In the genomic region with DNA sequence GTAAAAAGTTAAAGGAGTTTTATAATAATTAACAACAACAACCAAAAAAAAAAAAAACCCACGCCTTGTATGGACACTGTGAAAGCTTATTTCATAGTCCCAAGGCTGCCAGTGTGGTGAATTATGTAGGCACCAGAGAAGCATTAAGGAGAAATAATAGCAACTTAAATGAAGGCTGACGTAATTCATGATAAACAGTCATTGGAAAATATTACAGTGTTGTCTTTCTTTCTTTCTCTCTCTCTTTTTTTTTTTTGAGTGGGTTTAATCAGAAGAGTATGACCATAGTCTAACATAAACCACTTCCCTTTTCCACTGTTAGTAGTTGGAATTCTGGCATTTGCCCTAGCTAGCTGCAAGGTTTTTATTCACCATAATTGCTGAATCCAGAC, we compare ENCODE assay signal across 13 mouse cellular contexts.
DNase-seq lines count a peak whose midpoint lies in the region; ATAC-seq and TF ChIP-seq lines count a peak whose summit lies in the region.
"Had no signal": no experiment of that assay in that cellular context is flagged by ENCODE, and none has a peak within 500 bp of the region (broad histone marks: within the 10 kb centered on the region; RNA-seq: fewer than 3 reads in every experiment).

No protein-coding gene starts in this region.

- dilution Hi-C loops in CH12.LX (cut with MboI; ENCODE audit: extremely low pct_ligation_motif_present, extremely low pct_unique_long_range_greater_than_20kb, low sequenced_read_pairs), result no loop called here

- no peaks in the 10 kb centered on the region for H3K9me3 ChIP-seq in embryonic facial prominence, embryonic 14.5 days (ENCODE audit: control insufficient read depth, low read length)
- no peaks in the 10 kb centered on the region for H3K9me3 ChIP-seq in embryonic facial prominence, embryonic 10.5 days
- H3K9me3 ChIP-seq in CH12.LX (replicated peaks; ENCODE audit: low read length), result no peaks in the 10 kb centered on the region
- H3K9me3 ChIP-seq in limb, embryonic 10.5 days (replicated peaks), result no peaks in the 10 kb centered on the region
- H3K9me3 ChIP-seq: embryonic facial prominence, embryonic 12.5 days; lung, embryonic 15.5 days had no signal

- peak overlapping the region; percentile 76; the same call in 1 of the 2 replicates for H3K27ac ChIP-seq in embryonic facial prominence, embryonic 14.5 days (replicated peaks; ENCODE audit: low read depth, low read length)
- H3K27ac ChIP-seq in embryonic facial prominence, embryonic 10.5 days (replicated peaks), result no peak overlapping the region
- H3K27ac ChIP-seq in kidney, adult 2 months (ENCODE audit: insufficient read depth, low read depth, low read length), result peak overlapping the region; percentile 86
- H3K27ac ChIP-seq in CH12.LX (ENCODE audit: insufficient read depth, low read depth), result no peak overlapping the region
- 0 out of 2 replicates have a peak overlapping the region, but pooled peaks have one; percentile 56 for H3K27ac ChIP-seq in limb, embryonic 10.5 days

- H3K9ac ChIP-seq in embryonic facial prominence, embryonic 14.5 days (ENCODE audit: low read depth, low read length), result no peak overlapping the region
- H3K9ac ChIP-seq in CH12.LX (ENCODE audit: insufficient read depth, low read depth), result no peak overlapping the region
- H3K9ac ChIP-seq: embryonic facial prominence, embryonic 12.5 days; lung, embryonic 15.5 days had no signal

- TF ChIP-seq CTCF in kidney, adult 2 months (conservative IDR thresholded peaks at IDR 0.05; ENCODE audit: insufficient read depth, insufficient read length, low read depth, low read length), result no peak
- no peak for TF ChIP-seq CTCF in CH12.LX (conservative IDR thresholded peaks at IDR 0.05 in 1 of 2, IDR thresholded peaks at IDR 0.05 in 1 of 2; ENCODE audit: low read depth in 2 of 2, low read length in 2 of 2)

- in situ Hi-C loops in CH12.LX (cut with MboI; ENCODE audit: low pct_ligation_motif_present, low pct_unique_long_range_greater_than_20kb, low sequenced_read_pairs), result loop anchor here (10.0 kb wide), 1 partner anchor 108 kb away; the partner anchor contains the start of gene Arid5b

- H3K4me1 ChIP-seq in embryonic facial prominence, embryonic 14.5 days (ENCODE audit: control insufficient read depth, insufficient read depth, low read length), result peaks cover 42% of the 10 kb centered on the region
- peaks cover 34% of the 10 kb centered on the region for H3K4me1 ChIP-seq in embryonic facial prominence, embryonic 10.5 days
- H3K4me1 ChIP-seq in kidney, adult 2 months (ENCODE audit: control insufficient read depth, insufficient read depth, low read length), result peaks cover 26% of the 10 kb centered on the region
- H3K4me1 ChIP-seq in CH12.LX (ENCODE audit: control insufficient read depth in 1 of 2, insufficient read depth in 2 of 2), result peaks cover 29 to 68% of the 10 kb centered on the region in 2 experiments
- H3K4me1 ChIP-seq in limb, embryonic 10.5 days, result peaks cover 55% of the 10 kb centered on the region

- intact Hi-C loops in left cerebral cortex, postnatal 25 days (cut with DNase I), result no loop called here

- no peaks in the 10 kb centered on the region for H3K27me3 ChIP-seq in embryonic facial prominence, embryonic 14.5 days (replicated peaks; ENCODE audit: control insufficient read depth, insufficient read depth, low read length)
- H3K27me3 ChIP-seq in embryonic facial prominence, embryonic 10.5 days (replicated peaks; ENCODE audit: low read depth, poor library complexity, severe bottlenecking), result no peaks in the 10 kb centered on the region
- H3K27me3 ChIP-seq in kidney, adult 2 months (replicated peaks; ENCODE audit: control insufficient read depth, insufficient read depth, low read length), result no peaks in the 10 kb centered on the region
- no peaks in the 10 kb centered on the region for H3K27me3 ChIP-seq in CH12.LX (replicated peaks)
- no peaks in the 10 kb centered on the region for H3K27me3 ChIP-seq in limb, embryonic 10.5 days (ENCODE audit: low read depth, poor library complexity, severe bottlenecking)
- H3K27me3 ChIP-seq: embryonic facial prominence, embryonic 12.5 days; lung, embryonic 15.5 days had no signal

- no peaks in the 10 kb centered on the region for H3K79me2 ChIP-seq in CH12.LX (replicated peaks; ENCODE audit: control insufficient read depth, extremely low read depth, insufficient read depth, poor library complexity, severe bottlenecking)

- no peak overlapping the region for H3K4me2 ChIP-seq in embryonic facial prominence, embryonic 14.5 days (ENCODE audit: low read depth, low read length)
- no peak overlapping the region for H3K4me2 ChIP-seq in CH12.LX (ENCODE audit: insufficient read depth, low read depth, poor library complexity, severe bottlenecking)
- H3K4me2 ChIP-seq: embryonic facial prominence, embryonic 12.5 days; lung, embryonic 15.5 days had no signal

- no peak for TF ChIP-seq EP300 in CH12.LX (IDR thresholded peaks at IDR 0.05; ENCODE audit: low read length)

- ATAC-seq in embryonic facial prominence, embryonic 14.5 days (ENCODE audit: low read depth), result no peak

- TF ChIP-seq RAD21 in CH12.LX (IDR thresholded peaks at IDR 0.05; ENCODE audit: low read depth, low read length), result no peak

- 0 out of 2 replicates have a peak, but pooled peaks cover 4% of the 10 kb centered on the region for H3K36me3 ChIP-seq in embryonic facial prominence, embryonic 14.5 days (ENCODE audit: control insufficient read depth, insufficient read depth, low read length)
- H3K36me3 ChIP-seq in embryonic facial prominence, embryonic 10.5 days (replicated peaks), result no peaks in the 10 kb centered on the region; the same call in 1 of the 2 replicates
- H3K36me3 ChIP-seq in kidney, adult 2 months (ENCODE audit: control insufficient read depth, insufficient read depth, low read length), result no peaks in the 10 kb centered on the region
- peaks cover 0 to 6% of the 10 kb centered on the region in 2 experiments for H3K36me3 ChIP-seq in CH12.LX (replicated peaks in 1 of 2; ENCODE audit: control insufficient read depth in 1 of 2, insufficient read depth in 1 of 2, low read length in 1 of 2)
- no peaks in the 10 kb centered on the region for H3K36me3 ChIP-seq in limb, embryonic 10.5 days
- H3K36me3 ChIP-seq: lung, embryonic 15.5 days had no signal

- TF ChIP-seq POLR2A in kidney, adult 2 months (IDR thresholded peaks at IDR 0.05; ENCODE audit: low read depth, low read length), result no peak
- no peak for TF ChIP-seq POLR2A in CH12.LX (IDR thresholded peaks at IDR 0.05; ENCODE audit: low read depth, low read length)

- no peak for DNase-seq in embryonic facial prominence, embryonic 14.5 days (ENCODE audit: low spot score)
- no peak for DNase-seq in embryonic facial prominence, embryonic 10.5 days (ENCODE audit: low spot score)
- DNase-seq in kidney, adult 2 months, result no peak
- no peak for DNase-seq in kidney, postnatal 4 days
- no peak for DNase-seq in CH12.LX (ENCODE audit: extremely low read depth)
- DNase-seq in limb, embryonic 10.5 days (ENCODE audit: low spot score), result no peak
- no peak for DNase-seq in left cerebral cortex, adult 18-20 months (ENCODE audit: low spot score in 2 of 2)
- no peak for DNase-seq in left cerebral cortex, postnatal 25 days (ENCODE audit: low spot score in 2 of 2)
- DNase-seq: adrenal gland, adult 8-10 months; cerebellum, adult 2 months; left cerebral cortex, postnatal 4 days had no signal

- WGBS in embryonic facial prominence, embryonic 14.5 days, result 48% methylated on average over 2 of the region's 2 CpGs
- 85% methylated on average over 2 of the region's 2 CpGs for WGBS in embryonic facial prominence, embryonic 10.5 days
- WGBS in kidney, adult 2 months, result 35% methylated on average over 2 of the region's 2 CpGs
- WGBS in limb, embryonic 10.5 days, result 67% methylated on average over 2 of the region's 2 CpGs

- no peak overlapping the region for H3K4me3 ChIP-seq in embryonic facial prominence, embryonic 14.5 days (ENCODE audit: low read depth, low read length)
- H3K4me3 ChIP-seq in embryonic facial prominence, embryonic 10.5 days, result no peak overlapping the region
- H3K4me3 ChIP-seq in kidney, adult 2 months (ENCODE audit: insufficient read depth, low read depth, low read length), result no peak overlapping the region
- no peak overlapping the region for H3K4me3 ChIP-seq in CH12.LX (replicated peaks in 1 of 3; ENCODE audit: low read depth in 2 of 3, low read length in 2 of 3, poor library complexity in 1 of 3)
- H3K4me3 ChIP-seq in limb, embryonic 10.5 days, result no peak overlapping the region
- H3K4me3 ChIP-seq: embryonic facial prominence, embryonic 12.5 days; lung, embryonic 15.5 days had no signal

TF ChIP-seq in CH12.LX, 34 proteins besides CTCF, POLR2A, EP300 and RAD21:
- TF ChIP-seq RCOR1 (conservative IDR thresholded peaks at IDR 0.05; ENCODE audit: low read depth, low read length) (no peak), ZNF384 (IDR thresholded peaks at IDR 0.05; ENCODE audit: low read depth, low read length) (peak; percentile 73), JUN (IDR thresholded peaks at IDR 0.05; ENCODE audit: insufficient read depth, low read depth, low read length) (peak; percentile 36; the same call in 1 of the 2 replicates), IRF4 (IDR thresholded peaks at IDR 0.05; ENCODE audit: low read depth, low read length) (no peak), JUND (conservative IDR thresholded peaks at IDR 0.05; ENCODE audit: low read depth, low read length) (peak; percentile 56)
TF ChIP-seq in CH12.LX: peak in this region for 3.

Comparison
In these comparisons a context has a peak if more than half of its experiments do, and no peak if none do; other contexts are left out.
1. H3K27ac ChIP-seq: peak in embryonic facial prominence, embryonic 14.5 days (single experiment), kidney, adult 2 months (single experiment) and limb, embryonic 10.5 days (single experiment); none in embryonic facial prominence, embryonic 10.5 days (single experiment) and CH12.LX (single experiment).